ENCODE assay signal across 9 mouse cellular contexts in the genomic region with DNA sequence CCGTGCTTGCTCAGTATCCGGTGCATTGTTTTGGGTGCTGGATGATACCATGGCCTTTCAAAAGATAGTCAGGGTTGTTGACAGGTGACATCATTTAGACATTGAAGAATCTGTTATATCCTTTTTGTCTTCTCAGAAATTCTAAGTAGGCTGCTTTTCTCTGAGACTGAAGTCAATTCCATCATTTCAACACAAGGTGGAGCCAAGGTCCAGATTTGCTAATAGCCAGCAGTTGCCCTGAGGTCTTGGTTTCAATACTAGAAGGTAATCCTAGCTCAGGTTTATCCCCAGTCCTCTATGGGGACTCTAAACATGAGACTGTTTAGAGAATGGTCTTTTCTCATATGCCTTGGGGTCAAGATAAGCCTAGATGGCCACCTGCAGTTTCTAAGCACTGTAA. TPM values are rescaled to one million over a fixed set of nuclear protein-coding genes. Genes with fewer than 3 reads are reported as not detected.
DNase-seq lines count a peak whose midpoint lies in the region; ATAC-seq and TF ChIP-seq lines count a peak whose summit lies in the region.
"Had no signal": no experiment of that assay in that cellular context is flagged by ENCODE, and none has a peak within 500 bp of the region (broad histone marks: within the 10 kb centered on the region; RNA-seq: fewer than 3 reads in every experiment).

No protein-coding gene starts in this region.

- H3K9ac ChIP-seq in embryonic facial prominence, embryonic 11.5 days (replicated peaks; ENCODE audit: low read length): no peak overlapping the region
- H3K9ac ChIP-seq in limb, embryonic 14.5 days (ENCODE audit: low read depth, low read length, severe bottlenecking): no peak overlapping the region
- H3K9ac ChIP-seq: midbrain, embryonic 12.5 days had no signal

- no peaks in the 10 kb centered on the region for H3K4me1 ChIP-seq in embryonic facial prominence, embryonic 11.5 days (ENCODE audit: control insufficient read depth, insufficient read depth, low read length)
- H3K4me1 ChIP-seq in embryonic facial prominence, embryonic 10.5 days: no peaks in the 10 kb centered on the region
- H3K4me1 ChIP-seq in limb, embryonic 14.5 days (ENCODE audit: control insufficient read depth, insufficient read depth, low read length): no peaks in the 10 kb centered on the region
- no peaks in the 10 kb centered on the region for H3K4me1 ChIP-seq in limb, embryonic 10.5 days
- H3K4me1 ChIP-seq: midbrain, embryonic 12.5 days had no signal

- no peak overlapping the region for H3K27ac ChIP-seq in embryonic facial prominence, embryonic 11.5 days (replicated peaks; ENCODE audit: low read depth, low read length)
- no peak overlapping the region for H3K27ac ChIP-seq in embryonic facial prominence, embryonic 10.5 days (replicated peaks)
- H3K27ac ChIP-seq in limb, embryonic 14.5 days (replicated peaks; ENCODE audit: low read depth, low read length): no peak overlapping the region
- no peak overlapping the region for H3K27ac ChIP-seq in limb, embryonic 10.5 days
- H3K27ac ChIP-seq: midbrain, embryonic 12.5 days had no signal

- H3K9me3 ChIP-seq in embryonic facial prominence, embryonic 11.5 days (replicated peaks; ENCODE audit: control insufficient read depth, low read length): no peaks in the 10 kb centered on the region
- H3K9me3 ChIP-seq in embryonic facial prominence, embryonic 10.5 days: no peaks in the 10 kb centered on the region
- no peaks in the 10 kb centered on the region for H3K9me3 ChIP-seq in limb, embryonic 14.5 days (ENCODE audit: control insufficient read depth, low read length)
- H3K9me3 ChIP-seq in limb, embryonic 10.5 days (replicated peaks): no peaks in the 10 kb centered on the region
- H3K9me3 ChIP-seq: midbrain, embryonic 12.5 days had no signal

- WGBS in embryonic facial prominence, embryonic 11.5 days: 62% methylated on average over 2 of the region's 2 CpGs
- WGBS in embryonic facial prominence, embryonic 10.5 days: 48% methylated on average over 2 of the region's 2 CpGs
- 60% methylated on average over 2 of the region's 2 CpGs for WGBS in limb, embryonic 14.5 days
- WGBS in limb, embryonic 10.5 days: 53% methylated on average over 2 of the region's 2 CpGs

- H3K4me3 ChIP-seq in embryonic facial prominence, embryonic 11.5 days (ENCODE audit: low read depth, low read length): no peak overlapping the region
- H3K4me3 ChIP-seq in embryonic facial prominence, embryonic 10.5 days: no peak overlapping the region
- no peak overlapping the region for H3K4me3 ChIP-seq in limb, embryonic 14.5 days (replicated peaks; ENCODE audit: low read length)
- H3K4me3 ChIP-seq in limb, embryonic 10.5 days: no peak overlapping the region
- H3K4me3 ChIP-seq: midbrain, embryonic 12.5 days had no signal

- ATAC-seq in embryonic facial prominence, embryonic 11.5 days (replicated peaks; ENCODE audit: insufficient number of reproducible peaks, low FRiP score, low TSS enrichment, low read depth): no peak
- ATAC-seq in limb, embryonic 14.5 days (ENCODE audit: low FRiP score, low read depth): no peak

- TF ChIP-seq CTCF in brain, embryonic 14.5 days (IDR thresholded peaks at IDR 0.05; ENCODE audit: borderline replicate concordance, extremely low read depth, insufficient read depth, insufficient read length): peak; percentile 53; the same call in 1 of the 2 replicates

- H3K4me2 ChIP-seq in embryonic facial prominence, embryonic 11.5 days (ENCODE audit: low read depth, low read length): no peak overlapping the region
- no peak overlapping the region for H3K4me2 ChIP-seq in limb, embryonic 14.5 days (replicated peaks; ENCODE audit: low read depth, low read length, severe bottlenecking)
- H3K4me2 ChIP-seq: midbrain, embryonic 12.5 days had no signal

- no peak for TF ChIP-seq POLR2A in limb, embryonic 14.5 days (IDR thresholded peaks at IDR 0.05; ENCODE audit: borderline replicate concordance, extremely low read depth, insufficient read depth, insufficient read length)
- no peak for TF ChIP-seq POLR2A in brain, embryonic 14.5 days (IDR thresholded peaks at IDR 0.05; ENCODE audit: borderline replicate concordance, extremely low read depth, insufficient read depth, insufficient read length, poor library complexity, severe bottlenecking)

- no peaks in the 10 kb centered on the region for H3K27me3 ChIP-seq in embryonic facial prominence, embryonic 11.5 days (ENCODE audit: control insufficient read depth, insufficient read depth, low read length)
- H3K27me3 ChIP-seq in embryonic facial prominence, embryonic 10.5 days (replicated peaks; ENCODE audit: low read depth, poor library complexity, severe bottlenecking): no peaks in the 10 kb centered on the region
- no peaks in the 10 kb centered on the region for H3K27me3 ChIP-seq in limb, embryonic 14.5 days (ENCODE audit: control insufficient read depth, insufficient read depth, low read length)
- H3K27me3 ChIP-seq in limb, embryonic 10.5 days (ENCODE audit: low read depth, poor library complexity, severe bottlenecking): peaks cover 11% of the 10 kb centered on the region; the same call in 1 of the 2 replicates
- H3K27me3 ChIP-seq: midbrain, embryonic 12.5 days had no signal

- H3K36me3 ChIP-seq in embryonic facial prominence, embryonic 11.5 days (replicated peaks; ENCODE audit: control insufficient read depth, insufficient read depth, low read depth, low read length): no peaks in the 10 kb centered on the region
- H3K36me3 ChIP-seq in embryonic facial prominence, embryonic 10.5 days (replicated peaks): no peaks in the 10 kb centered on the region
- no peaks in the 10 kb centered on the region for H3K36me3 ChIP-seq in limb, embryonic 14.5 days (ENCODE audit: control insufficient read depth, insufficient read depth, low read length)
- H3K36me3 ChIP-seq in limb, embryonic 10.5 days: no peaks in the 10 kb centered on the region
- H3K36me3 ChIP-seq: midbrain, embryonic 12.5 days had no signal

- peak; percentile 59 for DNase-seq in embryonic facial prominence, embryonic 11.5 days (ENCODE audit: low spot score)
- DNase-seq in embryonic facial prominence, embryonic 10.5 days (ENCODE audit: low spot score): no peak
- peak; percentile 67 for DNase-seq in limb, embryonic 14.5 days (ENCODE audit: low spot score)
- DNase-seq in limb, embryonic 10.5 days (ENCODE audit: low spot score): no peak
- DNase-seq in brain, embryonic 14.5 days (ENCODE audit: low read depth): peak; percentile 65
- DNase-seq in lung, postnatal 25 days (ENCODE audit: low spot score): peak; percentile 5
- DNase-seq in frontal cortex, postnatal 14 days (ENCODE audit: low spot score in 2 of 2): no peak
- DNase-seq in thymus, adult 18-20 months: no peak

RNA-seq across cellular contexts. Expression of a gene that starts 47.9 kb away (rescaled TPM):
- 124 and 143 TPM in 2 replicates for polyA plus RNA-seq in embryonic facial prominence, embryonic 11.5 days (2014; fragmentation: Nextera tagmentation; extraction: Ambion mirVana)
- 103 and 104 TPM in 2 replicates for polyA plus RNA-seq in embryonic facial prominence, embryonic 10.5 days (2016; fragmentation: Nextera tagmentation; extraction: Ambion mirVana)
- 25.0 and 26.1 TPM in 2 replicates for polyA plus RNA-seq in limb, embryonic 14.5 days (2012; rRNA removed)
- polyA plus RNA-seq in limb, embryonic 14.5 days (2014; fragmentation: Nextera tagmentation; extraction: Ambion mirVana): 40.3 and 53.2 TPM in 2 replicates
- polyA plus RNA-seq in limb, embryonic 10.5 days (2016; fragmentation: Nextera tagmentation; extraction: Ambion mirVana): 78.4 and 98.0 TPM in 2 replicates
- 54.4 and 55.7 TPM in 2 replicates for polyA plus RNA-seq in brain, embryonic 14.5 days (2012; rRNA removed)

Comparison
In these comparisons a context has a peak if more than half of its experiments do, and no peak if none do; other contexts are left out.
1. DNase-seq: peak in embryonic facial prominence, embryonic 11.5 days (single experiment), limb, embryonic 14.5 days (single experiment), brain, embryonic 14.5 days (single experiment) and lung, postnatal 25 days (single experiment); none in embryonic facial prominence, embryonic 10.5 days (single experiment), limb, embryonic 10.5 days (single experiment), frontal cortex, postnatal 14 days (0 of 2) and thymus, adult 18-20 months (0 of 2).